Mouse (Mus musculus) gastrocnemius, postnatal 25 days (tissue): Measurements from ENCODE around the gene Rit1. TPM values are rescaled to one million over a fixed set of nuclear protein-coding genes. Genes with fewer than 3 reads are reported as not detected.
"Not testable (repeated sequence)": the region's sequence is repeated elsewhere in the genome, so short reads cannot be mapped to it uniquely, and the experiment has no call there.

Experiments
- DNase-seq: peaks from one replicate; pipeline ENCODE4 v3.0.0; 2022
- total RNA-seq, 2 experiments: library from RNA; stranded (reverse); gene quantifications; 1 replicate in 1 of 2; 2 replicates in 1 of 2; pipeline ENCODE4 v1.2.3; 2021

Gene Rit1
- total RNA-seq, 2 experiments from 2014 or later = 18.4 to 18.7 TPM

- DNase-seq = peak; percentile 34
Observed at GRCm38 (mm10) chr3:88738641-88739040, 22.0 kb downstream of the Rit1 start.

- no peak for DNase-seq
Observed at GRCm38 (mm10) chr3:88740147-88740546, 23.5 kb downstream of the Rit1 start.

- DNase-seq = no peak
Observed at GRCm38 (mm10) chr3:88745534-88745933, 28.9 kb downstream of the Rit1 start.

GRCm38 (mm10) chr3:88746139-88746870, 29.7 kb downstream of the Rit1 start:
- DNase-seq = no peak

GRCm38 (mm10) chr3:88746871-88747231, 30.2 kb downstream of the Rit1 start:
- no peak for DNase-seq

- no peak for DNase-seq
Observed at GRCm38 (mm10) chr3:88754283-88754682, 37.6 kb downstream of the Rit1 start.

GRCm38 (mm10) chr3:88755541-88755940, 38.9 kb downstream of the Rit1 start:
- no peak for DNase-seq

- no peak for DNase-seq
Observed at GRCm38 (mm10) chr3:88756276-88756675, 39.6 kb downstream of the Rit1 start.

GRCm38 (mm10) chr3:88758045-88758500, 41.4 kb downstream of the Rit1 start:
- peak; percentile 67 for DNase-seq

- no peak for DNase-seq
Observed at GRCm38 (mm10) chr3:88761619-88762018, 45.0 kb downstream of the Rit1 start.

- no peak for DNase-seq
Observed at GRCm38 (mm10) chr3:88762401-88762831, 45.8 kb downstream of the Rit1 start.

GRCm38 (mm10) chr3:88771189-88771940, 54.7 kb downstream of the Rit1 start:
- DNase-seq = peak; percentile 40

GRCm38 (mm10) chr3:88771941-88772280, 55.3 kb downstream of the Rit1 start:
- not testable (repeated sequence) for DNase-seq

- DNase-seq = peak; percentile 81
Observed at GRCm38 (mm10) chr3:88772399-88772798, 55.8 kb downstream of the Rit1 start.

- not testable (repeated sequence) for DNase-seq
Observed at GRCm38 (mm10) chr3:88773163-88773562, 56.5 kb downstream of the Rit1 start.

GRCm38 (mm10) chr3:88774939-88775841, 58.6 kb downstream of the Rit1 start, which contains the start of gene Syt11:
Gene Syt11 (minus strand): TSS chr3:88775164.
- DNase-seq = not testable (repeated sequence)

Other genes with a start within 250 kb of the Rit1 start
- 100 to 1,000 TPM in 1 of 2 experiments, 10 to 100 TPM in 1; 99.2 to 106 TPM for gene Lmna, start 206.9 kb upstream of the Rit1 start, total RNA-seq
- under 1 TPM; 0.24 to 0.33 TPM for gene Mex3a, start 184.4 kb upstream of the Rit1 start, total RNA-seq
- gene Rab25, start 168.5 kb upstream of the Rit1 start, total RNA-seq = not detected
- 10 to 100 TPM; 76.1 to 81.1 TPM for gene Lamtor2, start 163.8 kb upstream of the Rit1 start, total RNA-seq
- gene Ubqln4, start 163.1 kb upstream of the Rit1 start, total RNA-seq = 10 to 100 TPM; 59.6 to 67.2 TPM
- 10 to 100 TPM; 52.2 to 63.2 TPM for gene Ssr2, start 141.0 kb upstream of the Rit1 start, total RNA-seq
- 10 to 100 TPM; 28.1 to 33.0 TPM for gene Arhgef2, start 110.9 kb upstream of the Rit1 start, total RNA-seq
- gene Rxfp4, start 63.7 kb upstream of the Rit1 start, total RNA-seq = not detected
- gene Khdc4, start 31.0 kb upstream of the Rit1 start, total RNA-seq = 10 to 100 TPM; 22.6 to 23.0 TPM
- 1 to 10 TPM; 3.1 to 3.7 TPM for gene Syt11, start 58.3 kb downstream of the Rit1 start, total RNA-seq
- gene Gon4l, start 118.4 kb downstream of the Rit1 start, total RNA-seq = 10 to 100 TPM; 11.7 to 12.4 TPM
- gene Msto1, start 197.2 kb downstream of the Rit1 start, total RNA-seq = 1 to 10 TPM; 6.6 to 9.8 TPM
- 10 to 100 TPM; 22.9 to 23.9 TPM for gene Ash1l, start 233.8 kb downstream of the Rit1 start, total RNA-seq
- 10 to 100 TPM; 65.7 to 75.2 TPM for gene Dap3, start 234.3 kb downstream of the Rit1 start, total RNA-seq